Mouse (Mus musculus) G1E (cell line): ENCODE results near the gene Syt8.
"Not testable (repeated sequence)": the region's sequence is repeated elsewhere in the genome, so short reads cannot be mapped to it uniquely, and the experiment has no call there.

Source experiments
- CTCF ChIP-seq: IDR thresholded peaks from 2 replicates; pipeline ENCODE4 v1.5.1; 2012; ENCODE audit warnings: low read depth, low read length, inconsistent platforms, mixed read lengths
- GATA1 ChIP-seq: IDR thresholded peaks from 2 replicates; pipeline ENCODE4 v1.6.1; 2012; ENCODE audit warnings: borderline replicate concordance, low read length, inconsistent platforms, mixed read lengths
- TAL1 ChIP-seq: conservative IDR thresholded peaks from 2 replicates; pipeline ENCODE4 v1.6.1; 2012; ENCODE audit warnings: low read depth, low read length, inconsistent platforms, mixed read lengths

- TF ChIP-seq TAL1, CTCF, GATA1: not testable (repeated sequence)
Observed at GRCm38 (mm10) chr7:142405134-142405533, 29.5 kb upstream of the Syt8 start.
